Mouse (Mus musculus): ENCODE data around the gene Cacna1c. TPM values are rescaled to one million over a fixed set of nuclear protein-coding genes. Genes with fewer than 3 reads are reported as not detected.

Gene Cacna1c
- polyA plus RNA-seq, 1 experiment from 2014 or later: 4.0 TPM

DNA sequence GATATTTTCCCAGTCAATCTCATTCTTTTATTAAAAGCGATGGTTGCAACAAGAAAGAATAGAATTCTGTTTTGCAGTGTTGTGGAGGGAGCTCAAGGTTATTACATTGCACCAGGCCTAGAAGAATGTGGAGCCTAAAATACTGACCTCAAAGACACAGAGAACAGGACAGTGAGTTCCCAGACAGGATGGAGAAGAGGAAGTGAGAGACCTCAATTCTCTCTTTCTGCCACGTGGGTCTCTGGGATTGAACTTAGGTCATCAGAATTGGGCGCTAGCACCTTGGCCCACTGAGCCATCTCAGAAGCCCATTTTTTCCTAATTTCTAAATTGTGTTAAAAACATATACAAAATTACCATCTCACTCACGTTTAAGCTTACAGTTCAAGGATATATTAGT is 501.6 kb downstream of the Cacna1c start:
- 74% methylated on average over 4 of the region's 4 CpGs for WGBS
- Histone ChIP-seq H3K36me3 (no peaks in the 10 kb centered on the region), H3K27ac (no peak overlapping the region), H3K9me3 (no peaks in the 10 kb centered on the region), H3K4me3 (replicated peaks) (no peak overlapping the region), H3K27me3 (replicated peaks) (no peaks in the 10 kb centered on the region), H3K4me2 (no peak overlapping the region), H3K9ac (no peak overlapping the region), H3K4me1 (no peaks in the 10 kb centered on the region)
- no peak for ATAC-seq (ENCODE audit: insufficient read depth, low FRiP score, low read depth)

- no peak overlapping the region for H3K9ac ChIP-seq
- H3K27me3 ChIP-seq (replicated peaks): no peaks in the 10 kb centered on the region
- H3K9me3 ChIP-seq: no peaks in the 10 kb centered on the region
- ATAC-seq (ENCODE audit: insufficient read depth, low FRiP score, low read depth): no peak
- no peaks in the 10 kb centered on the region for H3K4me1 ChIP-seq
- WGBS: 87% methylated on average over 3 of the region's 3 CpGs
- H3K4me2 ChIP-seq: no peak overlapping the region
- H3K36me3 ChIP-seq: no peaks in the 10 kb centered on the region
- no peak overlapping the region for H3K4me3 ChIP-seq (replicated peaks)
- H3K27ac ChIP-seq: no peak overlapping the region
Measured at GRCm38 (mm10) chr6:118689447-118689846, 506.8 kb downstream of the Cacna1c start.

DNA sequence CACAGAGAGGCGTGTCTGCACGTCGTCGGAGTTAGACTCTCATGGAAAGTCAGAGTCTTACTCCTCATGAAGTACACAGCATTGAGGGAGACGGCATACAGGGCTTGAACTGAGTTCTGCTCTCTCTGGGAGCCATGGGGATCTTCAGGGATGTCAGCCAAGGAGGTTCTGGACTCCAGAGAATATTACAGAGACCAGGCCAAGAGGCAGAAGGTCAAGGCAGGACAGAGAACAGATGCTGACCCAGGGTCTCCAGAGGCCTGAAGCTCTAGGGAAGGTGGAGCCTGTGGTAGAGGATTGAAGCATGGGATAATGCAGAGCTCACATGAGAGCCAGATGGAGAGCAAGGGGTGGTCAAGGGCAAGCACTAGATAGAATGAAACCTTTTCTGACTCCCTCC is 507.4 kb downstream of the Cacna1c start:
- no peak for ATAC-seq (ENCODE audit: insufficient read depth, low FRiP score, low read depth)
- H3K36me3 ChIP-seq: no peaks in the 10 kb centered on the region
- H3K27me3 ChIP-seq (replicated peaks): no peaks in the 10 kb centered on the region
- H3K4me1 ChIP-seq: no peaks in the 10 kb centered on the region
- H3K4me2 ChIP-seq: no peak overlapping the region
- H3K9ac ChIP-seq: no peak overlapping the region
- no peaks in the 10 kb centered on the region for H3K9me3 ChIP-seq
- H3K4me3 ChIP-seq (replicated peaks): no peak overlapping the region
- H3K27ac ChIP-seq: no peak overlapping the region
- 84% methylated on average over 5 of the region's 5 CpGs for WGBS

GRCm38 (mm10) chr6:118680814-118681213 is 515.4 kb downstream of the Cacna1c start:
- Histone ChIP-seq H3K4me1 (no peaks in the 10 kb centered on the region), H3K27ac (no peak overlapping the region), H3K4me2 (no peak overlapping the region), H3K36me3 (no peaks in the 10 kb centered on the region), H3K4me3 (replicated peaks) (no peak overlapping the region), H3K27me3 (replicated peaks) (no peaks in the 10 kb centered on the region), H3K9ac (no peak overlapping the region), H3K9me3 (no peaks in the 10 kb centered on the region)
- ATAC-seq (ENCODE audit: insufficient read depth, low FRiP score, low read depth): no peak
- WGBS: 70% methylated on average over 6 of the region's 6 CpGs

GRCm38 (mm10) chr6:118678031-118678430 is 518.2 kb downstream of the Cacna1c start:
- Histone ChIP-seq H3K4me2 (no peak overlapping the region), H3K36me3 (no peaks in the 10 kb centered on the region), H3K9ac (no peak overlapping the region), H3K9me3 (no peaks in the 10 kb centered on the region), H3K27me3 (replicated peaks) (no peaks in the 10 kb centered on the region), H3K27ac (no peak overlapping the region), H3K4me3 (replicated peaks) (no peak overlapping the region), H3K4me1 (no peaks in the 10 kb centered on the region)
- ATAC-seq (ENCODE audit: insufficient read depth, low FRiP score, low read depth): no peak
- 90% methylated on average over 10 of the region's 10 CpGs for WGBS

DNA sequence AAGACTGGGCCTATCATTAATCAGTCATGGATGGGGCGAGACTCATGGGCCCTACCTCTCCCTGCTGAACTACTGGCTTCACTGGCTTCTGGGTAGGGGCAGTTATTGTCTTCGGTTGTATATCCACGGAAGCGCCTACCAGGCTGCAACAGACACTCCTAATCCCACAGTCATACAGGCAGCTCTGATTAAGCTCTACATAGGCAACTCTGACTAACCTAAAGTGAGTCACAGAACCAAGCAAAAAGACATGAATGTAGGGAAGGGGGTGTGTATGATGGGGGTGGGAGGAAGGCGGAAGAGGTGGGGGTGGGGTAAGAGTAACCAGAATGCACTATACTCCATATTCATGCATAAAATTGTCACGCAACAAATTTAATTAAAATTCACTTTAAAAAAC is 518.9 kb downstream of the Cacna1c start:
- WGBS: 93% methylated on average over 6 of the region's 6 CpGs
- Histone ChIP-seq H3K27me3 (replicated peaks) (no peaks in the 10 kb centered on the region), H3K4me2 (no peak overlapping the region), H3K36me3 (no peaks in the 10 kb centered on the region), H3K9ac (no peak overlapping the region), H3K27ac (no peak overlapping the region), H3K9me3 (no peaks in the 10 kb centered on the region), H3K4me1 (no peaks in the 10 kb centered on the region), H3K4me3 (replicated peaks) (no peak overlapping the region)
- no peak for ATAC-seq (ENCODE audit: insufficient read depth, low FRiP score, low read depth)

- Histone ChIP-seq H3K27me3 (replicated peaks) (no peaks in the 10 kb centered on the region), H3K4me1 (no peaks in the 10 kb centered on the region), H3K27ac (no peak overlapping the region), H3K9me3 (no peaks in the 10 kb centered on the region), H3K4me2 (no peak overlapping the region), H3K9ac (no peak overlapping the region), H3K36me3 (no peaks in the 10 kb centered on the region), H3K4me3 (replicated peaks) (no peak overlapping the region)
- ATAC-seq (ENCODE audit: insufficient read depth, low FRiP score, low read depth): no peak
- 74% methylated on average over 4 of the region's 4 CpGs for WGBS
Measured at GRCm38 (mm10) chr6:118674781-118675180, 521.4 kb downstream of the Cacna1c start.

GRCm38 (mm10) chr6:118673974-118674695 is 522.1 kb downstream of the Cacna1c start:
- no peak for ATAC-seq (ENCODE audit: insufficient read depth, low FRiP score, low read depth)
- H3K27ac ChIP-seq: no peak overlapping the region
- H3K27me3 ChIP-seq (replicated peaks): no peaks in the 10 kb centered on the region
- 73% methylated on average over 12 of the region's 12 CpGs for WGBS
- no peaks in the 10 kb centered on the region for H3K36me3 ChIP-seq
- H3K4me2 ChIP-seq: no peak overlapping the region
- no peak overlapping the region for H3K9ac ChIP-seq
- no peaks in the 10 kb centered on the region for H3K4me1 ChIP-seq
- H3K4me3 ChIP-seq (replicated peaks): no peak overlapping the region
- H3K9me3 ChIP-seq: no peaks in the 10 kb centered on the region

DNA sequence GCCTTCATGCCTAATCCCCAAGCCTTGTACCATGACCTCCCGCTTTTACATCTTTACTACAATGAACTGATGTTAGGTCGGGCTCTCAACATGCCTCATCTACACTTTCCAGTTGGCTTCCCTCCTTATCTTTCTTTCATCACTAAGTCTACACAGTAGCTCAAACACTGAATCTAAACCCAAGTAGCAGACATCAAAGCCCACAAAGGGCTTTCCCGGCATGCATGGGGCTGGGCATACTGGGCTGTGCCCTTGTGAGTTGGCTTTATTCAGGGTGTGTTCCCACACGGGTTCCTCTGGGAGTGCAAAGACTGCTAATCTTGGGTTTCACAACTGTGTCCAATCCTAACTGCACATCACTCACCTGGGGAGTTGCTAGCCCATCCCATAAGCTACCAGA is 542.9 kb downstream of the Cacna1c start:
- 73% methylated on average over 4 of the region's 4 CpGs for WGBS
- no peak overlapping the region for H3K27ac ChIP-seq
- no peak overlapping the region for H3K9ac ChIP-seq
- no peaks in the 10 kb centered on the region for H3K9me3 ChIP-seq
- ATAC-seq (ENCODE audit: insufficient read depth, low FRiP score, low read depth): peak; percentile 63; the same call in 1 of the 2 replicates
- H3K4me1 ChIP-seq: no peaks in the 10 kb centered on the region
- H3K36me3 ChIP-seq: no peaks in the 10 kb centered on the region
- no peak overlapping the region for H3K4me3 ChIP-seq (replicated peaks)
- no peaks in the 10 kb centered on the region for H3K27me3 ChIP-seq (replicated peaks)
- no peak overlapping the region for H3K4me2 ChIP-seq

GRCm38 (mm10) chr6:118649121-118649783 is 547.0 kb downstream of the Cacna1c start:
- H3K36me3 ChIP-seq: no peaks in the 10 kb centered on the region
- H3K4me3 ChIP-seq (replicated peaks): no peak overlapping the region
- no peak overlapping the region for H3K9ac ChIP-seq
- H3K4me2 ChIP-seq: no peak overlapping the region
- no peaks in the 10 kb centered on the region for H3K27me3 ChIP-seq (replicated peaks)
- H3K9me3 ChIP-seq: no peaks in the 10 kb centered on the region
- 83% methylated on average over 6 of the region's 6 CpGs for WGBS
- no peak overlapping the region for H3K27ac ChIP-seq
- H3K4me1 ChIP-seq: no peaks in the 10 kb centered on the region
- no peak for ATAC-seq (ENCODE audit: insufficient read depth, low FRiP score, low read depth)

DNA sequence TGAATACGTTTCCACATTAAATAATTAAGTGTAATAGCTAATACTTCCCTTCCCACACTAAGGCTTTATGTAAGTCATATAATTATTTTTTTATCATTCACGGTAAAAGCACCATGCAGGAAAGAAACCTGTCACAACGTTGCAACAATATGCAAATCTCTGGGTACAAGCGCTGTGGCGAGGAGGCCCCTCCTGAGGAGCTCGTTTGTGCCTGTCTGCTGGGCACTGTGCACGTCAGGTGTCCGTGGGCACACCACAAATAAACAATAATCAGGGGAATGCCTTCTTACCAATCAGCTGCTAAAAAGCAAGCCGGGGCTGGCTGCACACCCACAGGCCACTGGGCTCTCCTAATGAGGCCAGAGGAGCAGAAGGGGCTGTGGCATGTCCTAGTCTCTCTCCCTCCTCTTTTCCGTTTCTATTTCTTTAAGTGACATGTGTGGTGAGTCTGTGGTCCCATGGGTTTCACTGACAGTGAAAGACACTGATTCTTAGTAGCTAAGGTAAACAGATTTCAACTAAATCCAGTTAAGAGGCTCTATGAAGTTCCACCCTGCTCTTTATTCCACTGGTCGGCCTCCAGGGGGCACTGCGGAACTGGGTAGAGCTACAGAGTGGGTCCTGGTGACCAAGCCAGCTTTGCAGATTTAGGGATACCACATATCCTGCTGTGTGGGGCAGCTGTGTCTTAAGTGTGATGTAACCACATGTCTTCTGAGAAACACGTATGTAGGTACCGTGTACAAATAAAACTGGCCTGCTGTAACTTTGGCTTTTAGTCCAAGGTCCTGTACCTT is 549.8 kb downstream of the Cacna1c start:
- no peaks in the 10 kb centered on the region for H3K9me3 ChIP-seq
- no peaks in the 10 kb centered on the region for H3K27me3 ChIP-seq (replicated peaks)
- H3K4me1 ChIP-seq: no peaks in the 10 kb centered on the region
- ATAC-seq (ENCODE audit: insufficient read depth, low FRiP score, low read depth): 0 out of 2 replicates have a peak, but pooled peaks have one; percentile 39
- H3K4me3 ChIP-seq (replicated peaks): no peak overlapping the region
- no peak overlapping the region for H3K9ac ChIP-seq
- no peaks in the 10 kb centered on the region for H3K36me3 ChIP-seq
- 52% methylated on average over 14 of the region's 14 CpGs for WGBS
- no peak overlapping the region for H3K4me2 ChIP-seq
- H3K27ac ChIP-seq: no peak overlapping the region

DNA sequence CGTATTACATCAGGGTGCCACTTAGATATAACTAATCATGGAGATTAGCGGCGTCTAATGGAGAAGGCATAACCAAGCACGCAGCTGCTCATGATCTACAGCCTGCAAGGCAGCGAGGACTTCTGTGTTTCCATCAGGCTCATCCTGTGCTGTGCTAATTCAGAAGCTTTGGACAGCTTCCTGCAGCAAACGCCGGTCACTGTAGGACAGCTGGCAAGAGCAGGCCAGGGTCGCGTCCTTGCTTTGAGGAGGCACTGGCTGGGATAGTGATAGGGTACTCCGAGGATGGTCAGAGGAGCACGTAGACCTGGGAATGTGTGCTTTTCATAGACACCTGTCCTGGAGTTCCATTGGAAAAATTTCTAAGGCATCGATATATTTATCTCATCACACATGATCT is 551.4 kb downstream of the Cacna1c start:
- Histone ChIP-seq H3K4me1 (no peaks in the 10 kb centered on the region), H3K27ac (no peak overlapping the region), H3K27me3 (replicated peaks) (no peaks in the 10 kb centered on the region), H3K9ac (no peak overlapping the region), H3K9me3 (no peaks in the 10 kb centered on the region), H3K4me3 (replicated peaks) (no peak overlapping the region), H3K4me2 (no peak overlapping the region), H3K36me3 (no peaks in the 10 kb centered on the region)
- ATAC-seq (ENCODE audit: insufficient read depth, low FRiP score, low read depth): no peak
- 80% methylated on average over 12 of the region's 12 CpGs for WGBS

Data from stomach, embryonic 15.5 days (tissue).